Mouse (Mus musculus): ENCODE results near the gene Slc12a9.

- no peak; the same call in 1 of the 2 replicates for TF ChIP-seq POLR2A (IDR thresholded peaks at IDR 0.05; ENCODE audit: low read depth, low read length)
- TF ChIP-seq CTCF (IDR thresholded peaks at IDR 0.05; ENCODE audit: extremely low read depth, insufficient read depth, insufficient read length, insufficient replicate concordance) = no peak
Observed at GRCm38 (mm10) chr5:137338256-137338655, 4.9 kb upstream of the Slc12a9 start.

Measured in spleen, adult 2 months (tissue).